Mouse (Mus musculus): Measurements from ENCODE around the gene Camta1. TPM values are rescaled to one million over a fixed set of nuclear protein-coding genes. Genes with fewer than 3 reads are reported as not detected.
"Not testable (repeated sequence)": the region's sequence is repeated elsewhere in the genome, so short reads cannot be mapped to it uniquely, and the experiment has no call there.

The Camta1 gene
- total and polyA plus RNA-seq, 2 experiments, result 2.7 to 6.1 TPM

DNA sequence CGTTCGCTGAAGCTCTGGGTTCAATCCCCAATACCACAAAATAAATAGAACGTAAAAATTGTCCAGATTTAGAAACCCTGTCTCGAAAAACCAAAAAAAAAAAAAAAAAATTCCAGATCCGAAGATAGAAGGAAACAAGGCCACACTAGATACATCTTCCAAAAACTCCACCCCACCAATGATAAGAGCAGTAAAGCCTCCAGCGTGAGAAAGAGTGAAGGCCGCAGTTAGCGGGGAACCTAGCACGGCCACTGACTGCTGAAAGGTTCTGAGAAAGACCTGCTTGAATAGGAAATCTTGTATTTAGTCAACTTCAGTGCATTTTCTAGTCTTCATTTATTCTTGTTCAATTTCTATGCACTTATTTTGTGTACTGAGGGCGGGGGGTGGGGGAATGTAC is 986.3 kb downstream of the Camta1 start:
- Histone ChIP-seq H3K79me2 (ENCODE audit: control insufficient read depth, insufficient read depth, low read length) (no peaks in the 10 kb centered on the region), H3K27ac (replicated peaks; ENCODE audit: insufficient read depth, low read depth, low read length) (no peak overlapping the region), H3K9ac (ENCODE audit: low read depth, low read length) (no peak overlapping the region), H3K27me3 (ENCODE audit: control insufficient read depth, insufficient read depth, low read length) (0 out of 2 replicates have a peak, but pooled peaks cover 2% of the 10 kb centered on the region), H3K4me1 (ENCODE audit: control insufficient read depth, insufficient read depth, low read length) (no peaks in the 10 kb centered on the region), H3K4me3 (ENCODE audit: insufficient read depth, low read depth, low read length) (no peak overlapping the region), H3K36me3 (ENCODE audit: control insufficient read depth, insufficient read depth, low read length) (no peaks in the 10 kb centered on the region)
- TF ChIP-seq CTCF (IDR thresholded peaks at IDR 0.05; ENCODE audit: low read depth, low read length) (no peak), POLR2A (IDR thresholded peaks at IDR 0.05; ENCODE audit: extremely low read depth, insufficient read depth, low read length) (no peak)
- WGBS, result 42% methylated on average over 10 of the region's 10 CpGs
- no peak for DNase-seq (ENCODE audit: extremely low read depth, low read depth, low spot score)

DNA sequence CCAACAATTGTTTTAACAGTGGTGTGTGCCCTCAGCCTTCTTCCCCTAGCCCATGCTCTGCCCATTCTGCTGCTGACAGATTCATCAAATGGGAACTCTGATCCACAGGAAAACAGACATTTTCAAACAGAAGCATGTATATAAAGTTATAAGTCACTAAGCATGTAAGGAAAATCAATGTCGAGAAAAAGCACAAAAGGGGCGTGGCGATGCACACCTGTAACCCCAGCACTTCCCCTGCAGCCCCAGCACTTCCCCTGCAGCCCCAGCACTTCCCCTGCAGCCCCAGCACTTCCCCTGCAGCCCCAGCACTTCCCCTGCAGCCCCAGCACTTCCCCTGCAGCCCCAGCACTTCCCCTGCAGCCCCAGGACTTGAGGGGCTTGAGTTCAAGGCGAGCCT is 987.3 kb downstream of the Camta1 start:
- not testable (repeated sequence) for H3K27me3 ChIP-seq (ENCODE audit: control insufficient read depth, insufficient read depth, low read length); H3K4me3 ChIP-seq (ENCODE audit: insufficient read depth, low read depth, low read length)
- 55% methylated on average over 4 of the region's 4 CpGs for WGBS

DNA sequence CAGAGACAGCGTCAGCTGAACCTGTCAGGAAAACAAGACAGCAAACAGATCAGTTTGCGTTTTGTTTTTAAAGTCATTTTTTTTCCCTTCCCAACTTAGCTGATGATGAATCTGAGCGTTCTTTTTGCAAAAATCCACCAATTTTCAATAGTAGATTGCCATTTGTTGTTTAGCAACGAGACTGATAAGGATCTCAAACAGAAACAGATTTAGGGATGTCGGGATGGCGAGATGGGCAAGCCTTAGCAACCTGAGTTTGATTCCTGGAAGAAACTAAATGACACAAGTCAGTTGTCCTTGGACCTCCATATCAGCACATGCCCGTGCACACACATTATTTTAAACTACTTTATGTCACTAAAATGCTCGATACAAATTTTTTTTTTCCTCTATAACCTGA is 989.0 kb downstream of the Camta1 start:
- peak; percentile 94 for DNase-seq (ENCODE audit: extremely low read depth, low read depth, low spot score)
- WGBS, result 23% methylated on average over 8 of the region's 8 CpGs
- Histone ChIP-seq H3K27ac (replicated peaks; ENCODE audit: insufficient read depth, low read depth, low read length) (peak overlapping the region; percentile 35), H3K4me1 (ENCODE audit: control insufficient read depth, insufficient read depth, low read length) (no peaks in the 10 kb centered on the region), H3K27me3 (ENCODE audit: control insufficient read depth, insufficient read depth, low read length) (no peaks in the 10 kb centered on the region), H3K79me2 (ENCODE audit: control insufficient read depth, insufficient read depth, low read length) (no peaks in the 10 kb centered on the region), H3K4me3 (ENCODE audit: insufficient read depth, low read depth, low read length) (no peak overlapping the region), H3K9ac (ENCODE audit: low read depth, low read length) (no peak overlapping the region), H3K36me3 (ENCODE audit: control insufficient read depth, insufficient read depth, low read length) (peaks cover 7% of the 10 kb centered on the region; the same call in 1 of the 2 replicates)
- TF ChIP-seq CTCF (IDR thresholded peaks at IDR 0.05; ENCODE audit: low read depth, low read length), result no peak
- TF ChIP-seq POLR2A (IDR thresholded peaks at IDR 0.05; ENCODE audit: extremely low read depth, insufficient read depth, low read length), result no peak

More for the DNA sequence above, 987.3 kb downstream of the Camta1 start:
- not testable (repeated sequence) for H3K4me1 ChIP-seq (ENCODE audit: control insufficient read depth, insufficient read depth, low read length); H3K79me2 ChIP-seq (ENCODE audit: control insufficient read depth, insufficient read depth, low read length); H3K27ac ChIP-seq (replicated peaks; ENCODE audit: insufficient read depth, low read depth, low read length); H3K9ac ChIP-seq (ENCODE audit: low read depth, low read length); H3K36me3 ChIP-seq (ENCODE audit: control insufficient read depth, insufficient read depth, low read length)
- DNase-seq (ENCODE audit: extremely low read depth, low read depth, low spot score), result peak; percentile 51

DNA sequence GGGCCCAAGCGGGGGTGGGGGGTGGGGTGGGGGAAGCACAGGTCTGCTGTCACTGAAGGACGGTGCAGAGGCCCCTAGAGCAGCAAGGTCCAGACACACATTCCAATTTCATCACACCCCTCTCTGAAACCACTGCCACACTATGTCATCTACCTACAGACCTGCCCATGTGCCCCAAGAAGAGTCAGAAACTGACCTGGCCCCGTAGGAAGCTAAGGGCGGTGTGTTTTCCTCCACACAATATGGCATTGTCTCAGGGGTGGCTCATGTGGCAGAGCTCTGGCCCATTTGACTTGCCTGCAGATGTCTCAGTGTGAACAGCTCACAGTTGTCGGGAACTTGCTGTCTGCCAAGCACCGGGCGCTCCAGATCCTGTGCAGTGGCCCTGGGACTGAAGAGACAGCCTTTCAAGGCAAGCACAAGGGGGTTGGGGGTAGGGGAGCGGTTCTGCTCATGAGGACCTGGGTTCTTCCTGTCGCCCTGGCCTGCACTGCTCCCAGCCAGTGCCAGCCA is 989.5 kb downstream of the Camta1 start:
- no peak overlapping the region for H3K4me3 ChIP-seq (ENCODE audit: insufficient read depth, low read depth, low read length)
- H3K27ac ChIP-seq (replicated peaks; ENCODE audit: insufficient read depth, low read depth, low read length), result peak overlapping the region; percentile 35
- TF ChIP-seq POLR2A (IDR thresholded peaks at IDR 0.05; ENCODE audit: extremely low read depth, insufficient read depth, low read length) (no peak; the same call in 1 of the 2 replicates), CTCF (IDR thresholded peaks at IDR 0.05; ENCODE audit: low read depth, low read length) (no peak)
- H3K79me2 ChIP-seq (ENCODE audit: control insufficient read depth, insufficient read depth, low read length), result no peaks in the 10 kb centered on the region
- peaks cover 12% of the 10 kb centered on the region for H3K36me3 ChIP-seq (ENCODE audit: control insufficient read depth, insufficient read depth, low read length)
- WGBS, result 19% methylated on average over 9 of the region's 9 CpGs
- no peaks in the 10 kb centered on the region for H3K4me1 ChIP-seq (ENCODE audit: control insufficient read depth, insufficient read depth, low read length)
- H3K27me3 ChIP-seq (ENCODE audit: control insufficient read depth, insufficient read depth, low read length), result no peaks in the 10 kb centered on the region
- peak; percentile 98 for DNase-seq (ENCODE audit: extremely low read depth, low read depth, low spot score)
- H3K9ac ChIP-seq (ENCODE audit: low read depth, low read length), result no peak overlapping the region

DNA sequence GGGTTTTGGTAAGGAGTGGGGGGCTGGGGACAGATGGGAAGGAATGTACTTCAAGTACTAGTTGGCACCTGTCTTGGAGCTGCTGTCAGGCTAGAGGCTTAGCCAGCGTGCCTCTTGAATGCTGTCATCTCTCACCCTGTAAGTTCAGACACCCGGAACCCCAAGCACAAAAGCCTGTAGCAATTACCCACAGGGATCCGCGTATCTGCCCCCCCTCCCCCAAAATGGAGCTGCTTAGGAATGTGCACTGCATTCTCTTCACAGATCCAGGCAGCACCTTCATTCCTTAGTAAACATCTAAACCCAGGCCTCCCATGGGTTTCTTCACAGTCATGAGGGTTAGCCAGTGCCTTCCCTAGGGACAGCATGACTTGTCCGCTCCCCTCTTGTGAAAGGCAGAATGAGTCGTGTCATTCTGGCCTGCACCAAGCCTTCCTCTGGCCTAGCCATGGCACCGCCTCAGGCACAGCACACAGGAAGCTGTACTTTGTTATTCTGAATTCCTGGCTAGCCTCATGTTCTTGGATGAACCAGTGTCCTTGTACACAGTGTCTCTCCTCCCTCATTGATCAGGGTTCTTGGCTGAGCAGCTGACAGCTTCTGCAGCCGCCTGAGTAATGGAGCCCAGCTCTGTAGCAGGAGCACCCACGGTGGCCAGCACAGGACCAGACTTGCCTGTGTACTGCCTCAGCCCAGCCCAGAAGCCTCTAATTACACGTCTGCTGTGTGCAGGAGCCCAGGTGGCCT is 990.1 kb downstream of the Camta1 start:
- Histone ChIP-seq H3K36me3 (ENCODE audit: control insufficient read depth, insufficient read depth, low read length) (peaks cover 17% of the 10 kb centered on the region), H3K4me1 (ENCODE audit: control insufficient read depth, insufficient read depth, low read length) (no peaks in the 10 kb centered on the region), H3K4me3 (ENCODE audit: insufficient read depth, low read depth, low read length) (no peak overlapping the region), H3K27ac (replicated peaks; ENCODE audit: insufficient read depth, low read depth, low read length) (peak overlapping the region; percentile 14), H3K27me3 (ENCODE audit: control insufficient read depth, insufficient read depth, low read length) (no peaks in the 10 kb centered on the region), H3K79me2 (ENCODE audit: control insufficient read depth, insufficient read depth, low read length) (no peaks in the 10 kb centered on the region), H3K9ac (ENCODE audit: low read depth, low read length) (no peak overlapping the region)
- 14% methylated on average over 10 of the region's 10 CpGs for WGBS
- DNase-seq (ENCODE audit: extremely low read depth, low read depth, low spot score), result peak; percentile 99
- TF ChIP-seq CTCF (IDR thresholded peaks at IDR 0.05; ENCODE audit: low read depth, low read length), result 0 out of 2 replicates have a peak, but pooled peaks have one; percentile 9
- 0 out of 2 replicates have a peak, but pooled peaks have one; percentile 7 for TF ChIP-seq POLR2A (IDR thresholded peaks at IDR 0.05; ENCODE audit: extremely low read depth, insufficient read depth, low read length)

DNA sequence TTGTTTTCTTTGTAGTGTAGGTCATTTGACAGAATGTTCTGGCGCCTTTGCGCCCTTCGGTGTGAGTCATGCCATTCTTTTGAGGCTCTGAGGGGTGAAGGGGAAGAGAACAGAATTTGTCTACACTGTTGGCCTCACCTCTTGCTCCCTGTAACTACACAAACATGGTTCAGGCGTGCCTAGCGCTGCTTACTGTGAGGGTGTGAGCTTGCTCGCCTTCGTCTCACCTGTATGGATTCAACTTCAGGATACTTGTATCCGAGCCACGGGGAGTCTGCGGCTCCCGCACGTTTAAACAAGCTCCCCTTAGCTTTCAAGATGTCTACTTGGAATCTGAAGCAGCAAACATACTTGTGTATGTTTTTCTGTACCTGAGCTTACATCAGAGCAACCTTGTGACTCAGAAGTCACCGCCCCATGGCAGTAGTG is 990.7 kb downstream of the Camta1 start:
- peaks cover 23% of the 10 kb centered on the region for H3K36me3 ChIP-seq (ENCODE audit: control insufficient read depth, insufficient read depth, low read length)
- peak overlapping the region; percentile 14 for H3K27ac ChIP-seq (replicated peaks; ENCODE audit: insufficient read depth, low read depth, low read length)
- H3K27me3 ChIP-seq (ENCODE audit: control insufficient read depth, insufficient read depth, low read length), result no peaks in the 10 kb centered on the region
- no peak overlapping the region for H3K9ac ChIP-seq (ENCODE audit: low read depth, low read length)
- DNase-seq (ENCODE audit: extremely low read depth, low read depth, low spot score), result peak; percentile 98
- H3K79me2 ChIP-seq (ENCODE audit: control insufficient read depth, insufficient read depth, low read length), result no peaks in the 10 kb centered on the region
- 28% methylated on average over 13 of the region's 13 CpGs for WGBS
- H3K4me1 ChIP-seq (ENCODE audit: control insufficient read depth, insufficient read depth, low read length), result no peaks in the 10 kb centered on the region
- no peak overlapping the region for H3K4me3 ChIP-seq (ENCODE audit: insufficient read depth, low read depth, low read length)
- TF ChIP-seq POLR2A (IDR thresholded peaks at IDR 0.05; ENCODE audit: extremely low read depth, insufficient read depth, low read length) (no peak), CTCF (IDR thresholded peaks at IDR 0.05; ENCODE audit: low read depth, low read length) (peak; percentile 5; the same call in 1 of the 2 replicates)

All from liver, adult 2 months (tissue).